Mouse (Mus musculus) liver, adult 2 months (tissue): Measurements from ENCODE around the gene Abcc12. TPM values are rescaled to one million over a fixed set of nuclear protein-coding genes. Genes with fewer than 3 reads are reported as not detected.

ENCODE experiments used
- DNase-seq: peaks from one replicate; pipeline ENCODE4 v3.0.0-alpha.2; 2011; ENCODE audit warnings: low read depth, low spot score; ENCODE audit errors: extremely low read depth
- H3K27ac ChIP-seq: fragments of 200-500 bp; replicated peaks from 2 replicates; pipeline ENCODE4 v1.5.1; 2012; ENCODE audit warnings: low read depth, mild to moderate bottlenecking, control low read depth, inconsistent platforms, low read length; ENCODE audit not compliant: insufficient read depth
- H3K27me3 ChIP-seq: fragments of 200-500 bp; 2 replicates; pipeline ENCODE4 v1.6.1; 2012; ENCODE audit warnings: mild to moderate bottlenecking, moderate library complexity, low read length, inconsistent platforms; ENCODE audit not compliant: control insufficient read depth, insufficient read depth
- H3K36me3 ChIP-seq: fragments of 200-500 bp; 2 replicates; pipeline ENCODE4 v1.6.1; 2012; ENCODE audit warnings: low read length, inconsistent platforms; ENCODE audit not compliant: control insufficient read depth, insufficient read depth
- H3K4me1 ChIP-seq: fragments of 200-500 bp; 2 replicates; pipeline ENCODE4 v1.6.1; 2011; ENCODE audit warnings: low read length; ENCODE audit not compliant: control insufficient read depth, insufficient read depth
- H3K4me3 ChIP-seq: fragments of 200-500 bp; 2 replicates; pipeline ENCODE4 v1.5.1; 2011; ENCODE audit warnings: low read depth, mild to moderate bottlenecking, control low read depth, low read length, moderate library complexity; ENCODE audit not compliant: insufficient read depth
- H3K79me2 ChIP-seq: fragments of 200-500 bp; 2 replicates; pipeline ENCODE4 v1.6.1; 2012; ENCODE audit warnings: inconsistent platforms, mild to moderate bottlenecking, low read length, moderate library complexity; ENCODE audit not compliant: control insufficient read depth, insufficient read depth
- H3K9ac ChIP-seq: fragments of 200-500 bp; 2 replicates; pipeline ENCODE4 v1.6.1; 2012; ENCODE audit warnings: low read depth, mild to moderate bottlenecking, control low read depth, inconsistent platforms, low read length
- CTCF ChIP-seq: fragments of 200-500 bp; IDR thresholded peaks from 2 replicates; pipeline ENCODE4 v1.5.1; 2011; ENCODE audit warnings: low read depth, low read length, control low read depth
- POLR2A ChIP-seq: fragments of 200-500 bp; IDR thresholded peaks from 2 replicates; pipeline ENCODE4 v1.6.1; 2011; ENCODE audit warnings: low read length, control low read depth; ENCODE audit not compliant: insufficient read depth; ENCODE audit errors: extremely low read depth
- WGBS: fragments of 180-500 bp; shearing (Covaris S2); methylation state at CpG from one replicate; pipeline ENCODE4 v1.1.7; 2018; 5-methylcytosine and 5-hydroxymethylcytosine counted together
- polyA plus RNA-seq: library from polyadenylated mRNA; depleted of rRNA; stranded (reverse); fragments of >200 nt; gene quantifications from 2 replicates; pipeline ENCODE4 v1.2.3, GENCODE M21; 2012
- total RNA-seq: library from RNA; depleted of rRNA; stranded (reverse); fragments of >200 nt; gene quantifications from 2 replicates; pipeline ENCODE4 v1.2.3, GENCODE M21; 2014

The Abcc12 gene
- total and polyA plus RNA-seq, 2 experiments, result 0.18 to 0.21 TPM

GRCm38 (mm10) chr8:86578076-86578475 is 2.4 kb downstream of the Abcc12 start:
- Histone ChIP-seq H3K79me2 (no peaks in the 10 kb centered on the region), H3K4me1 (no peaks in the 10 kb centered on the region), H3K9ac (no peak overlapping the region), H3K27ac (no peak overlapping the region), H3K4me3 (no peak overlapping the region), H3K27me3 (no peaks in the 10 kb centered on the region), H3K36me3 (no peaks in the 10 kb centered on the region)
- WGBS, result 58% methylated on average over 9 of the region's 9 CpGs
- DNase-seq, result no peak
- TF ChIP-seq CTCF, result no peak
- TF ChIP-seq POLR2A, result no peak

GRCm38 (mm10) chr8:86577547-86577946 is 2.9 kb downstream of the Abcc12 start:
- TF ChIP-seq POLR2A (no peak), CTCF (no peak)
- Histone ChIP-seq H3K4me3 (no peak overlapping the region), H3K27me3 (no peaks in the 10 kb centered on the region), H3K36me3 (no peaks in the 10 kb centered on the region), H3K79me2 (no peaks in the 10 kb centered on the region), H3K9ac (no peak overlapping the region), H3K4me1 (no peaks in the 10 kb centered on the region), H3K27ac (no peak overlapping the region)
- DNase-seq, result no peak
- WGBS, result 97% methylated on average over 8 of the region's 8 CpGs

GRCm38 (mm10) chr8:86563674-86564073 is 16.8 kb downstream of the Abcc12 start:
- Histone ChIP-seq H3K27me3 (no peaks in the 10 kb centered on the region), H3K4me3 (no peak overlapping the region), H3K9ac (no peak overlapping the region), H3K36me3 (no peaks in the 10 kb centered on the region), H3K4me1 (no peaks in the 10 kb centered on the region), H3K79me2 (no peaks in the 10 kb centered on the region), H3K27ac (no peak overlapping the region)
- TF ChIP-seq CTCF, result no peak
- TF ChIP-seq POLR2A, result no peak
- DNase-seq, result no peak
- 90% methylated on average over 9 of the region's 9 CpGs for WGBS

GRCm38 (mm10) chr8:86561737-86562136 is 18.7 kb downstream of the Abcc12 start:
- Histone ChIP-seq H3K27ac (no peak overlapping the region), H3K4me3 (no peak overlapping the region), H3K79me2 (no peaks in the 10 kb centered on the region), H3K4me1 (no peaks in the 10 kb centered on the region), H3K36me3 (no peaks in the 10 kb centered on the region), H3K9ac (no peak overlapping the region), H3K27me3 (no peaks in the 10 kb centered on the region)
- no peak for DNase-seq
- WGBS, result 87% methylated on average over 1 of the region's 1 CpGs
- no peak for TF ChIP-seq CTCF

- TF ChIP-seq POLR2A (no peak), CTCF (no peak)
- Histone ChIP-seq H3K79me2 (no peaks in the 10 kb centered on the region), H3K36me3 (no peaks in the 10 kb centered on the region), H3K27ac (no peak overlapping the region), H3K4me3 (no peak overlapping the region), H3K27me3 (no peaks in the 10 kb centered on the region), H3K4me1 (no peaks in the 10 kb centered on the region), H3K9ac (no peak overlapping the region)
- no peak for DNase-seq
- WGBS, result 87% methylated on average over 10 of the region's 10 CpGs
Measured at GRCm38 (mm10) chr8:86560688-86561065, 19.8 kb downstream of the Abcc12 start.

GRCm38 (mm10) chr8:86559947-86560687 is 20.4 kb downstream of the Abcc12 start:
- TF ChIP-seq CTCF, result no peak
- no peak for TF ChIP-seq POLR2A
- no peak overlapping the region for H3K9ac ChIP-seq
- H3K4me1 ChIP-seq, result no peaks in the 10 kb centered on the region
- no peak overlapping the region for H3K27ac ChIP-seq
- H3K36me3 ChIP-seq, result no peaks in the 10 kb centered on the region
- H3K27me3 ChIP-seq, result no peaks in the 10 kb centered on the region
- H3K4me3 ChIP-seq, result no peak overlapping the region
- DNase-seq, result no peak
- WGBS, result 90% methylated on average over 15 of the region's 15 CpGs
- no peaks in the 10 kb centered on the region for H3K79me2 ChIP-seq
